In the genomic region with DNA sequence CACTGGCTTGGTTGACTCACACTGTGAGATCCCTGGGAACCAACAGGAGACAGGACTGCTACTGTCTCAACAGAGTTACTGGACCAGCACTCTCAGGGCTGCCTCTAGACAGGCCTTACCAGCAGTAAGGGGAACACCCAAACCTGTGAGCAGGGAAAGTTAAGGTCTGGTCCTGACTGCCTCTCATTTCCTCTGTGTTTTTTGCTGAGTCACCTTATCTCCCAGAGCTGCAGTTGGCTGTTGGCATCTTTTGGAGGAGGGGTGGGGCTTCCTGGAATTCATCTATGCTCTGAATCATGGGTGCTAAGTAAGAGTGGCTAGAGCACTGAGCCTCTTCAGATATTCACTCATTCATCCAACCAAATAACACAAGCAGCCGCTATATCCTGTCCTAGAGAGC, we compare ENCODE assay signal across 8 mouse cellular contexts. TPM values are rescaled to one million over a fixed set of nuclear protein-coding genes. Genes with fewer than 3 reads are reported as not detected.
DNase-seq lines count a peak whose midpoint lies in the region; ATAC-seq lines count a peak whose summit lies in the region.

No protein-coding gene starts in this region.

- H3K9me3 ChIP-seq in limb, embryonic 15.5 days = no peaks in the 10 kb centered on the region

- DNase-seq in adrenal gland, adult (ENCODE audit: inconsistent age in 2 of 2, low spot score in 1 of 2) = peak; percentile 75 to 94
- no peak for DNase-seq in adrenal gland, postnatal 4 days (ENCODE audit: low spot score in 2 of 2)
- DNase-seq in right cerebral cortex, adult 2 months (ENCODE audit: low spot score in 2 of 2) = peak; percentile 56
- no peak for DNase-seq in right cerebral cortex, postnatal 14 days
- DNase-seq in spleen, postnatal 36 days (ENCODE audit: low spot score in 2 of 2) = peak; percentile 49 to 74
- DNase-seq in cerebellum, postnatal 36 days = no peak

- peaks cover 39% of the 10 kb centered on the region for H3K4me1 ChIP-seq in limb, embryonic 15.5 days

- WGBS in limb, embryonic 15.5 days = 50% methylated on average over 1 of the region's 1 CpGs

- H3K36me3 ChIP-seq in limb, embryonic 15.5 days = no peaks in the 10 kb centered on the region

- H3K27me3 ChIP-seq in limb, embryonic 15.5 days = peaks cover 4% of the 10 kb centered on the region; the same call in 1 of the 2 replicates

- H3K4me3 ChIP-seq in limb, embryonic 15.5 days = no peak overlapping the region

- H3K4me2 ChIP-seq in limb, embryonic 15.5 days = no peak overlapping the region

- no peak overlapping the region for H3K9ac ChIP-seq in limb, embryonic 15.5 days

- ATAC-seq in granulocyte monocyte progenitor cell, adult 5-6 weeks (replicated peaks; ENCODE audit: poor library complexity, severe bottlenecking) = peak; percentile 38
- ATAC-seq in limb, embryonic 15.5 days (ENCODE audit: insufficient number of reproducible peaks, low FRiP score, low TSS enrichment, low read depth) = 0 out of 2 replicates have a peak, but pooled peaks have one; percentile 16

- H3K27ac ChIP-seq in limb, embryonic 15.5 days = peak overlapping the region; percentile 69

RNA-seq across cellular contexts. Expression of a gene that starts 4.0 kb away (rescaled TPM):
- total RNA-seq in adrenal gland, postnatal 4 days (2021) = 10 to 100 TPM; 13.8 to 16.3 TPM
- total RNA-seq in granulocyte monocyte progenitor cell, adult 5-6 weeks (2014; fragmentation: Nextera tagmentation) = 0.32 TPM in 1 of 2 replicates, not detected in the other
- 0.05 TPM in 1 of 2 replicates, not detected in the other for total RNA-seq in granulocyte monocyte progenitor cell, adult 5-6 weeks (2017)
- polyA plus RNA-seq in limb, embryonic 15.5 days (2015; fragmentation: Nextera tagmentation; extraction: Ambion mirVana) = 8.3 and 8.6 TPM in 2 replicates

RNA-seq across cellular contexts. Expression of a gene that starts 44.7 kb away (rescaled TPM):
- under 1 TPM; 0.20 to 0.59 TPM for total RNA-seq in adrenal gland, postnatal 4 days (2021)
- total RNA-seq in granulocyte monocyte progenitor cell, adult 5-6 weeks (2014; fragmentation: Nextera tagmentation) = 0.77 and 1.0 TPM in 2 replicates
- total RNA-seq in granulocyte monocyte progenitor cell, adult 5-6 weeks (2017) = 0.62 and 0.69 TPM in 2 replicates
- 0.05 TPM in 2 replicates for polyA plus RNA-seq in limb, embryonic 15.5 days (2015; fragmentation: Nextera tagmentation; extraction: Ambion mirVana)

Comparison
In these comparisons a context has a peak if more than half of its experiments do, and no peak if none do; other contexts are left out.
1. DNase-seq: peak in adrenal gland, adult (2 of 2), right cerebral cortex, adult 2 months (2 of 2) and spleen, postnatal 36 days (2 of 2); none in adrenal gland, postnatal 4 days (0 of 2), right cerebral cortex, postnatal 14 days (single experiment) and cerebellum, postnatal 36 days (0 of 2).
2. RNA of a gene that starts 4.0 kb away (total RNA-seq): 13.8 to 16.3 TPM in adrenal gland, postnatal 4 days; 0.05 to 0.32 TPM in granulocyte monocyte progenitor cell, adult 5-6 weeks; every median in the first group is over 10 times any median in the second.